Mouse (Mus musculus): ENCODE measurements at regions not wholly inside any gene's neighbourhood (a gene's known extent, or its start where the extent isn't known, plus 50 kb on each side); places are given as distances from the start of the nearest gene placed in this dataset.

DNA sequence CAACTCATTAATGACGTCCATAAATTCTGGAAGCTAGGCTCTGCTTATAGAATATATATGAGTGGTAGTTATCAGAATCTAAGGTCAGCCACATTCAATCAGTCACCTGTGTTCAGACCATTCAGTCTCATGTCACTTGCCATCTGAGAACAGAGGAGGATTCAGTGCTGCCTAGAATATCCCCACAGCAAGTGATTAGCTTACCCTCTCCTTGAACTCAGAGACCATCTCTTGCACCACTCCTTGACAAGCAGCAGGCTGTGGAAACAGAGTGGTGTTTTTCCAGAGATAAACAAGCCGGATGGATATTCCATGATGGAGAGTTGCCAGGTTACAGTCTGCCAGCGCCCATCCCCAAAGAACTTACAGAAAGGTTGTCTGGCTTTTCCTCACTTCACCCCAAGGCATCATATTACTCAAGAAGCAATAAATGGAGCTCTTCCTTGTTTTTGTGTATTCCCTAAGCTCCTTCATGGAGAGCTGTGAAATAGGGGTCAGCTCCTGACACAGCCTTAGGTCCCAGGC lies 291.9 kb upstream of the Thbs1 start:
- TF ChIP-seq EP300 (IDR thresholded peaks at IDR 0.05; ENCODE audit: low read depth) (no peak), CTCF (IDR thresholded peaks at IDR 0.05; ENCODE audit: low read depth) (no peak)

Measured in liver, postnatal 0 days (tissue).